Mouse (Mus musculus): ENCODE data around the gene Map3k11.

GRCm38 (mm10) chr19:5646731-5647330 is 41.7 kb upstream of the Map3k11 start:
- TF ChIP-seq TAL1 (IDR thresholded peaks at IDR 0.05; ENCODE audit: low read length) (no peak), GATA1 (IDR thresholded peaks at IDR 0.05; ENCODE audit: low read length) (no peak)

Measured in erythroblast, embryonic 14.5 days (primary cell).